Mouse (Mus musculus): Measurements from ENCODE around the gene Arhgap25. TPM values are rescaled to one million over a fixed set of nuclear protein-coding genes. Genes with fewer than 3 reads are reported as not detected.

Gene Arhgap25
- total RNA-seq, 2 experiments from 2014 or later: 7.1 to 8.6 TPM

Other genes with a start within 250 kb of the Arhgap25 start
- 1.7 and 5.0 TPM in 2 replicates for gene Antxr1, start 197.4 kb downstream of the Arhgap25 start, total RNA-seq (2015; ENCODE audit: low replicate concordance)
- 0.39 TPM in 1 of 2 replicates, not detected in the other for gene Antxr1, start 197.4 kb downstream of the Arhgap25 start, total RNA-seq (2017; ENCODE audit: low replicate concordance)
- not detected in 2 replicates for gene Gkn1, start 182.3 kb downstream of the Arhgap25 start, total RNA-seq (2015; ENCODE audit: low replicate concordance)
- gene Gkn1, start 182.3 kb downstream of the Arhgap25 start, total RNA-seq (2017; ENCODE audit: low replicate concordance): not detected in 2 replicates
- not detected in 2 replicates for gene Gkn2, start 159.9 kb downstream of the Arhgap25 start, total RNA-seq (2015; ENCODE audit: low replicate concordance)
- gene Gkn2, start 159.9 kb downstream of the Arhgap25 start, total RNA-seq (2017; ENCODE audit: low replicate concordance): not detected in 2 replicates
- gene Gkn3, start 144.3 kb downstream of the Arhgap25 start, total RNA-seq (2015; ENCODE audit: low replicate concordance): not detected in 2 replicates
- not detected in 2 replicates for gene Gkn3, start 144.3 kb downstream of the Arhgap25 start, total RNA-seq (2017; ENCODE audit: low replicate concordance)
- gene Bmp10, start 104.3 kb downstream of the Arhgap25 start, total RNA-seq (2015; ENCODE audit: low replicate concordance): not detected in 2 replicates
- not detected in 2 replicates for gene Bmp10, start 104.3 kb downstream of the Arhgap25 start, total RNA-seq (2017; ENCODE audit: low replicate concordance)
- 6.5 and 8.4 TPM in 2 replicates for gene Prokr1, start 57.5 kb upstream of the Arhgap25 start, total RNA-seq (2015; ENCODE audit: low replicate concordance)
- gene Prokr1, start 57.5 kb upstream of the Arhgap25 start, total RNA-seq (2017; ENCODE audit: low replicate concordance): 5.4 and 6.2 TPM in 2 replicates
- gene Aplf, start 138.9 kb upstream of the Arhgap25 start, total RNA-seq (2015; ENCODE audit: low replicate concordance): 28.9 and 37.8 TPM in 2 replicates
- gene Aplf, start 138.9 kb upstream of the Arhgap25 start, total RNA-seq (2017; ENCODE audit: low replicate concordance): 43.6 and 69.8 TPM in 2 replicates
- gene Efcc1, start 197.6 kb upstream of the Arhgap25 start, total RNA-seq (2015; ENCODE audit: low replicate concordance): not detected in 2 replicates
- 0.08 TPM in 1 of 2 replicates, not detected in the other for gene Efcc1, start 197.6 kb upstream of the Arhgap25 start, total RNA-seq (2017; ENCODE audit: low replicate concordance)
- 32.4 and 58.3 TPM in 2 replicates for gene Gp9, start 244.8 kb upstream of the Arhgap25 start, total RNA-seq (2015; ENCODE audit: low replicate concordance)
- gene Gp9, start 244.8 kb upstream of the Arhgap25 start, total RNA-seq (2017; ENCODE audit: low replicate concordance): 11.4 and 18.4 TPM in 2 replicates